Mouse (Mus musculus) right cerebral cortex, postnatal 10 days (tissue): Measurements from ENCODE around the gene Lime1.

Source experiments
- DNase-seq, 2 experiments: peaks; one replicate each; pipeline ENCODE4 v3.0.0; 2021; ENCODE audit warnings: low spot score in 2 of 2

Lime1 gene

GRCm38 (mm10) chr2:181379778-181380177, at the start of gene Lime1:
Lime1 (plus strand) TSS chr2:181380078.
- DNase-seq: no peak

- DNase-seq: no peak
Measured at GRCm38 (mm10) chr2:181332542-181332941, 47.3 kb upstream of the Lime1 start.

- DNase-seq: peak; percentile 71 to 81
Measured at GRCm38 (mm10) chr2:181334023-181334422, 45.9 kb upstream of the Lime1 start.

- DNase-seq: no peak
Measured at GRCm38 (mm10) chr2:181340426-181340825, 39.5 kb upstream of the Lime1 start.

- DNase-seq: no peak
Measured at GRCm38 (mm10) chr2:181342766-181343165, 37.1 kb upstream of the Lime1 start.

GRCm38 (mm10) chr2:181356780-181357179, 23.1 kb upstream of the Lime1 start:
- no peak for DNase-seq

GRCm38 (mm10) chr2:181363946-181364345, 15.9 kb upstream of the Lime1 start:
- no peak for DNase-seq

- no peak for DNase-seq
Measured at GRCm38 (mm10) chr2:181364487-181364859, 15.4 kb upstream of the Lime1 start.

- DNase-seq: peak; percentile 92 to 93
Measured at GRCm38 (mm10) chr2:181364860-181365596, 14.8 kb upstream of the Lime1 start, which contains the start of the genes Zgpat and Arfrp1. Zgpat (plus strand) TSS chr2:181364928. Arfrp1 (minus strand) TSS chr2:181365404.

- no peak for DNase-seq
Measured at GRCm38 (mm10) chr2:181365655-181366075, 14.2 kb upstream of the Lime1 start.

GRCm38 (mm10) chr2:181370001-181370400, 9.9 kb upstream of the Lime1 start:
- DNase-seq: no peak

- no peak for DNase-seq
Measured at GRCm38 (mm10) chr2:181375787-181376186, 4.1 kb upstream of the Lime1 start.

- DNase-seq: no peak
Measured at GRCm38 (mm10) chr2:181377230-181377629, 2.6 kb upstream of the Lime1 start.

- no peak for DNase-seq
Measured at GRCm38 (mm10) chr2:181378701-181379100, 1.2 kb upstream of the Lime1 start.

- no peak for DNase-seq
Measured at GRCm38 (mm10) chr2:181380251-181380650, 373 bp downstream of the Lime1 start.

GRCm38 (mm10) chr2:181381107-181381506, 1.2 kb downstream of the Lime1 start:
- DNase-seq: no peak

GRCm38 (mm10) chr2:181381631-181382306, 1.9 kb downstream of the Lime1 start:
- DNase-seq: no peak

- no peak for DNase-seq
Measured at GRCm38 (mm10) chr2:181384463-181384862, 4.6 kb downstream of the Lime1 start.

GRCm38 (mm10) chr2:181384919-181385391, 5.1 kb downstream of the Lime1 start:
- peak; percentile 76 for DNase-seq

- DNase-seq: peak; percentile 79 to 80
Measured at GRCm38 (mm10) chr2:181385885-181386284, 6.0 kb downstream of the Lime1 start.

- DNase-seq: no peak
Measured at GRCm38 (mm10) chr2:181386663-181387210, 6.9 kb downstream of the Lime1 start.

GRCm38 (mm10) chr2:181390136-181390870, 10.4 kb downstream of the Lime1 start:
- DNase-seq: no peak
